Mouse (Mus musculus): Measurements from ENCODE around the gene Pcgf1.

Gene Pcgf1

DNA sequence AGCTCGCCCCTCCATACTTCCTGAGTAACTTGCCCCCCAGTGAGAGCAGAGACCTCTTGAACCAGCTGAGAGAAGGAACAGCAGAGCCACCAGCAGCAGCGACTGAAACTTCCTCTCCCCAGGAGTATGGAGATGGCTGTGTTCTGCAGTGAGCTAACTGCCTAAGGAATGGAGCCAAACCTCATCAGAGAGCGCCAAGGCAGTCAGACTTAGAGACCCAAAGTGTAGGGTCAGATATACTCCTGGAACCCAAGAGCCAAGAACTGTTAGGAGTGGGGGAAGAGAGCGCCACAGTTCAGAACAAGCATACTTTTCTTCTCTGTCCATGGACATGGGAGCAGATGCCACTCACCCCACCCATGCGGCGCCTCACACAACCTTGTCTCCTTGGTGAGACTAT is 11.2 kb upstream of the Pcgf1 start:
- DNase-seq (ENCODE audit: low spot score): no peak

- DNase-seq (ENCODE audit: low spot score): no peak
Measured at GRCm38 (mm10) chr6:83068221-83068620, 9.4 kb upstream of the Pcgf1 start.

DNA sequence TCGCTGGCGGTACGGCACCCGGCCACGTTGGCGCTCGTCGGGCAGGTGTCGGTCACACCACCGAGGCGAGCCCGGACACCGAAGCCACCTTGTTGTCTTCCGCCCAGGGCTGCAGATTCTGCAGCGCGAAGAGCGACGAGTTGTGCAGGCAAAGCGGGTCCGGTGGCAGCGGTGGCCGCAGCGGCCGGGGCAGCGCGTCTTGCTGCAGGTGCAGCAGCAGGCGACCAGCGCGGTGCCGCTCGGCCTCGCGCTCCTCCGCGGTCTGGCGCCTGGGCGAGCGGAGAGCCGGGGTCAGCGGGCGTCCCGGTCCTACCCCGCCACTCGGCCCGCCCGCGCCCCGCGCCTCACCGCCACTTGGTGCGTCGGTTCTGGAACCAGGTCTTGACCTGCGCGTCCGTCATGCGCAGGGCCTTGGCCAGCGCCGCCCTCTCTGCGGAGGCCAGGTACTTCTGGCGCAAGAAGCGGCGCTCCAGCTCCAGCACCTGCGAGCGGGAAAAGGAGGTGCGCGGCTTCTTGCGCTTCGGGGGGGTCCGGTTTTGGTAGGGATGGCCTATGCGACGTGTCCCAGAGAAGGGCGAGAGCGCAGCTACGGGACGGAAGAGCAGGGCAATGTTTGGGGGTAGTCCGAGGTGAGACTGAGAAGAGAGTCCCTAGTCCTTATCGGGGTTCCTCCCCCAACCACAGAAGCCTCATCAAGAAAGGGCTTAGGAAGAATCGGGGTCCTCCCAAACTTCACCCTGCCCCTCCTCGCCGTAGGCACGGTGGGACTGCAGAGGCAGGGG is 8.8 kb upstream of the Pcgf1 start:
- DNase-seq (ENCODE audit: low spot score): no peak

- no peak for DNase-seq (ENCODE audit: low spot score)
Measured at GRCm38 (mm10) chr6:83069488-83070246, 8.0 kb upstream of the Pcgf1 start.

DNA sequence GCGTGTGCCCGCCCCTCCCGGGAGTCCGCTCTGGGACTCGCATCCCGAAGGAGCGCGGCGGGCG is 7.6 kb upstream of the Pcgf1 start, which contains the start of gene Tlx2:
Gene Tlx2 (minus strand): TSS at position 47 of the 64 bp plus-strand sequence.
- DNase-seq (ENCODE audit: low spot score): no peak

GRCm38 (mm10) chr6:83070311-83071219 is 7.1 kb upstream of the Pcgf1 start:
- DNase-seq (ENCODE audit: low spot score): no peak

DNA sequence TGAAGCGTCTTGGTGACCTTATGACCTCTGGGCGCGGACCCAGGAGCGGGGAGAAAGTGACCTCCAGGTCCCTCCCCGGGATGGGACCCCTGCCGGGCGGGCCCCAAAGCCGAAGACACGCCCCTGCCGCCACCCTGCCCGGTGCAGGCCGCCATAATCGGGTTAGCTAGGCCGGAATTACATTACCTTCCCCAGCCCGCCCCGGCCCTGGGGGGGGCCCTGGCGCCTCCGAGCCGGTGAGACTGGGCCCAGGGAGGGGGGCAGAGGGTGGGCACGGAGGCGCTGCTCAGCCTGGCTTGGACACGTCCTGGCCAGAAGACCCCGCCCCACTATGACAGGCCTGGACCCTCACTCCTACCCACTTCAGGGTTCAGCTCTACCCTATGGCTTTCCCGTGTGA is 6.4 kb upstream of the Pcgf1 start:
- no peak for DNase-seq (ENCODE audit: low spot score)

GRCm38 (mm10) chr6:83074979-83075378 is 2.7 kb upstream of the Pcgf1 start:
- no peak for DNase-seq (ENCODE audit: low spot score)

- peak; percentile 96 for DNase-seq (ENCODE audit: low spot score)
Measured at GRCm38 (mm10) chr6:83078324-83078858, 722 bp downstream of the Pcgf1 start.

GRCm38 (mm10) chr6:83080210-83080609 is 2.5 kb downstream of the Pcgf1 start:
- DNase-seq (ENCODE audit: low spot score): no peak

GRCm38 (mm10) chr6:83083497-83083896 is 5.8 kb downstream of the Pcgf1 start:
- DNase-seq (ENCODE audit: low spot score): no peak

- DNase-seq (ENCODE audit: low spot score): no peak
Measured at GRCm38 (mm10) chr6:83084477-83084876, 6.8 kb downstream of the Pcgf1 start.

- no peak for DNase-seq (ENCODE audit: low spot score)
Measured at GRCm38 (mm10) chr6:83086121-83087035, 8.7 kb downstream of the Pcgf1 start, which contains the start of gene Lbx2. TSS of gene Lbx2 (plus strand) at chr6:83086367.

DNA sequence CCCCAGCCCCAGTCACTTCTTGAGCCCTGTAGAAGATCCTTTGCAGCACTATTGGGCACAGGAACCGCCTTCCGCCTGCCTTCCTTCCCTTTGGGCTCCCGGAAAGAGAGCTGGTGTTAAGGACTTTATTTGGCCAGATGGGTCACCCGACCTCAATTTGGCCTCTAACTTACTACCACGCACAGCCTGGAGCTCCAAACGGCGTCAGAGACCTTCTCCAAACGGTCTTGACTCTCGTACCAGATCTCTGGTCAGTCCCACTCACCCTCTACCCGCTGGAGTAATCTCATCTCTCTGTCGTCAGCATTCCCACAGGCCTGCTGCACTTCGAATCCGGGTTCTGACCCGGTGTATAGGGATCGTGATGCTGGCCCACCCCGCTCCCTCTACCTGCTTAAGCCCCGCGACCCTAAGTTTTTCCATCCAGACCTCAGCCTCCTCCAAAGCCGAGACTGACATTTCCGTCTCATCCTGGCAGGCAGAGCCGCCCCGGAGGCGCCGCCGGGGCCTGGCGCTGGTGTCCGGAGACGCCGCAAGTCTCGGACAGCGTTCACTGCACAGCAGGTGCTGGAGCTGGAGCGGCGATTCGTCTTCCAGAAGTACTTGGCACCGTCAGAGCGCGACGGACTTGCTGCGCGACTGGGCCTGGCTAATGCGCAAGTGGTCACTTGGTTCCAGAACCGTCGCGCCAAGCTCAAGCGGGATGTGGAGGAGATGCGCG is 9.7 kb downstream of the Pcgf1 start:
- DNase-seq (ENCODE audit: low spot score): no peak

DNA sequence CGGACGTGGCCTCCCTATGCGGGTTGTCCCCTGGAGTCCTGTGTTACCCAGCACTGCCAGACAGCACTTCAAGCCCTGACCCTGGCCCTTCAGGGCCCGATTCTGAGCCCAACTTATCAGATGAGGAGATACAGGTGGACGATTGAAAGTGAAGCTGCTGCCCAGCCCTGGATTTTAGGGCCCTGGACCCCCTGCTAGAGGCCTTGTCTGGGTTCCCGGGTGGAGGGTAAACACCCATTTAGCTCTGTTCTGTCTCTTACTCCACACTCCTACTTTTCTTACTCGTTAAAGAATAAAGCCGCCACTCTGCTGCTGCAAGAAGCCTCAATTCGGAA is 10.2 kb downstream of the Pcgf1 start:
- DNase-seq (ENCODE audit: low spot score): no peak

DNA sequence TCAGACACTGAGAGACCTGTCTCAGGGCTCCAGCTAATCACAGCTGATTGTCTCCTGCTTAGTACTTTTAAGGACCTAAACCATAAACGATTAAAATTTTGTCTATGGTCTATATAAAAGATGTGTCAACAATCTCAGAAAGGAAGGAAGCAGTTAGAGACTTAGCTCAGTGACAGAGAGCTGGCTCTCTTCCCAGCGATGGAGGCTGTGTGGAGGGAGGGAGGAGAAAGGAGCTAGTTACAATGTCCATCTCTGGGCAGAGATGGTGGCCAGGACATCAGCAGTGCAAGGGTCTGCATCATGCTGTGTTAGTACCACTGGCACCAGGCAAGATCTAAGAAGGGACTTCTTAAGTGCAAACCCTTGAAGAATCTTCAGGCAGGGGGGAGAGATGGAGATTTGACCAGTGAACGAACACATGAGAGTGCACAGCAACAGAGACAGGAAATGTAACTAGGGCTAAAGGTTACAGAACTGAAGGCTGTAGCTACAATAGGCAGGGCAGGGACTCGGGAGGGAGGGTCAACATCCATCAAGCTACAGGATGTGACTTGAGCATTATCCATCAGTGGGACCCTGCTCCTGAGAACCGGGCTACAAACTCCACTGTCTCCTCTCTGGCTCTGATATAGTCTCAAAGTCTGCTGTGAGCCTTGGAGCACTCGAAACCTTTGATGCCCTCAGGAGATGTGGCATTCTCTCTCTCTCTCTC is 14.9 kb downstream of the Pcgf1 start:
- no peak for DNase-seq (ENCODE audit: low spot score)

DNA sequence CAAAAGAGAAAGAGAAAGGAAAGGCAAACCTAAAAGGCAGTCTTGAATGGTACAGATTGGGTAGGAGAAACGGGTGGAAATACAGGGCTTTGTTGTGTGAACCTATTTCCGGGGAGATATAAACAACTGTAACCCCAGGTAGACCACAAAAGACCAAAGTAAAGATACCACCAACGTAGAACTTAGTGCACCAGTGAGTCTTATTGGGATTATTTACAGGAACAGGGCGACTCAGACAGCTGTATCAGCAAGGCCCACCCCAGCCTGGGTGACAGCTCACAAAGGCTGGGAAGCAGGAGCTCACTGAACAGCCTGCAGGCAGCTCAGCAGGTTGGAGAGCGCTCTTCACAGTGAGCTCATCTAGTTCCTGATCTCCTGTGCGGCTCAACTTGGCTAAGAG is 18.3 kb downstream of the Pcgf1 start:
- no peak for DNase-seq (ENCODE audit: low spot score)

GRCm38 (mm10) chr6:83098411-83098810 is 20.7 kb downstream of the Pcgf1 start:
- no peak for DNase-seq (ENCODE audit: low spot score)

- peak; percentile 66 for DNase-seq (ENCODE audit: low spot score)
Measured at GRCm38 (mm10) chr6:83101316-83101687, 23.6 kb downstream of the Pcgf1 start, which contains the start of the genes Ccdc142 and Gm42688. TSS of gene Ccdc142 (plus strand) at chr6:83101601. TSS of gene Gm42688 (plus strand) at chr6:83101617.

Data from ovary, postnatal 10 days (tissue).